Mouse (Mus musculus): ENCODE data around the gene Zfp637.
A peak's percentile ranks its signal among the peaks of the same experiment; 100 is the strongest.

- TF ChIP-seq CTCF (IDR thresholded peaks at IDR 0.05) (peak; percentile 78), EP300 (IDR thresholded peaks at IDR 0.05) (no peak)
These were observed 15.6 kb upstream of the Zfp637 start for GRCm38 (mm10) chr6:117825369-117825768.

Data from lung, postnatal 0 days (tissue).